Mouse (Mus musculus): ENCODE results near the gene Zfp358.
A peak's percentile ranks its signal among the peaks of the same experiment; 100 is the strongest.

Gene Zfp358

DNA sequence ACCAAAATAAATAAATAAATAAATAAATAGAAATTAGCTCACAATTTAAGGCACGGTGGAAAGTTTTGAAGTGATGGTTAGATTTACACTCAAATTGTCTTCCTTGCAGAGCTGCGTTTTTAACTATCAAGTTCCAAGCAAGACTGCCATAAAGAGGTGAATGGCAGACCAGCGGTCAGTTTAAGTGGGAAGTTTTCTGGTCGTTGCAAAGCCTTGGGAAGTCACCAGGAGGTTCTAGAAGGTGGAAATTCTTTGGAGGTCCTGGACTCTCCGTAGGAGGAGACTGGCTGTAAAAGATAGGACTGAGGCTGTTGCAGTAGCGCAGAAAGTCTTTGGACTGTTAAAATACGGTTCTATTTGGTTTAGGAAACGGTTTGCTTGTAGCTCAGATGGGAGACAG lies 6.8 kb downstream of the Zfp358 start:
- no peak for DNase-seq (ENCODE audit: inconsistent ontology term)

- peak; percentile 98 for DNase-seq (ENCODE audit: inconsistent ontology term)
Measured at GRCm38 (mm10) chr8:3500235-3501090, 7.5 kb downstream of the Zfp358 start, which contains the start of gene Mcoln1. TSS of gene Mcoln1 (plus strand) at chr8:3500457.

GRCm38 (mm10) chr8:3502217-3502616 lies 9.3 kb downstream of the Zfp358 start:
- DNase-seq (ENCODE audit: inconsistent ontology term), result no peak

- DNase-seq (ENCODE audit: inconsistent ontology term), result no peak
Measured at GRCm38 (mm10) chr8:3507979-3508754, 15.2 kb downstream of the Zfp358 start.

- DNase-seq (ENCODE audit: inconsistent ontology term), result no peak
Measured at GRCm38 (mm10) chr8:3514681-3515247, 21.8 kb downstream of the Zfp358 start.

GRCm38 (mm10) chr8:3515260-3515671 lies 22.3 kb downstream of the Zfp358 start, which contains the start of gene Pnpla6:
TSS of gene Pnpla6 (plus strand) at chr8:3515384.
- DNase-seq (ENCODE audit: inconsistent ontology term), result peak; percentile 80

GRCm38 (mm10) chr8:3515771-3516417 lies 23.0 kb downstream of the Zfp358 start:
- peak; percentile 60 for DNase-seq (ENCODE audit: inconsistent ontology term)

DNA sequence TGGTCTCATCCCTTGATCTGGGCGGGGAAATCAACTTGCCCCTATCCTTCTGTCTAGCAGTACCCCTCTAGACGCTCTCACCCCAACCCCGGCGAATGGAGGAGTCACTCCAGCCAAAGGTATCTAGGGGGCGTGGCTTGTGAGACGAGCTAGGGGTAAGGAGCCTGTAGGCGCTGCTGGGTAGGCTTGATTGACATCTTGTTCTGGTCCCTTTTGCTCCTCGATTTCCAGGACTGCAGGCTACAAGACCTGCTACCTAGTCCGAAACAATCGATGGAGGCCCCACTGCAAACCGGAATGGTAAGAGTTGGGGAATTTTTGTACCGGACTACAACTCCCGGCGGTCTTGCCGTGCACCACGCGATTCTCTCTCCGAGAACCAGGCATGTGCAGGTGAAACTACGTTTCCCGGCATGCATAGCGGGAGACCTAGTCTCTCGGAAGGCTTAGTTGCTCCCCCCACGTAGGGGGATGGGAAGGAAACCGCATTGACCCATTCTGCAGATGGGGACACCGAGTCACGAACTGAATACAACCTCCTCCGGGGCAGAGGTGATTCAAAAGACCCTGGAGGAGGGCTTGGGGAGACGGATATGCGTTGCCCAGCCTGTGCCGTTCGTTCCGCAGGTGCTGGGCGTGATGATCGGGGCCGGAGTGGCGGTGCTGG lies 23.6 kb downstream of the Zfp358 start:
- peak; percentile 86 for DNase-seq (ENCODE audit: inconsistent ontology term)

GRCm38 (mm10) chr8:3517117-3517495 lies 24.2 kb downstream of the Zfp358 start:
- no peak for DNase-seq (ENCODE audit: inconsistent ontology term)

DNA sequence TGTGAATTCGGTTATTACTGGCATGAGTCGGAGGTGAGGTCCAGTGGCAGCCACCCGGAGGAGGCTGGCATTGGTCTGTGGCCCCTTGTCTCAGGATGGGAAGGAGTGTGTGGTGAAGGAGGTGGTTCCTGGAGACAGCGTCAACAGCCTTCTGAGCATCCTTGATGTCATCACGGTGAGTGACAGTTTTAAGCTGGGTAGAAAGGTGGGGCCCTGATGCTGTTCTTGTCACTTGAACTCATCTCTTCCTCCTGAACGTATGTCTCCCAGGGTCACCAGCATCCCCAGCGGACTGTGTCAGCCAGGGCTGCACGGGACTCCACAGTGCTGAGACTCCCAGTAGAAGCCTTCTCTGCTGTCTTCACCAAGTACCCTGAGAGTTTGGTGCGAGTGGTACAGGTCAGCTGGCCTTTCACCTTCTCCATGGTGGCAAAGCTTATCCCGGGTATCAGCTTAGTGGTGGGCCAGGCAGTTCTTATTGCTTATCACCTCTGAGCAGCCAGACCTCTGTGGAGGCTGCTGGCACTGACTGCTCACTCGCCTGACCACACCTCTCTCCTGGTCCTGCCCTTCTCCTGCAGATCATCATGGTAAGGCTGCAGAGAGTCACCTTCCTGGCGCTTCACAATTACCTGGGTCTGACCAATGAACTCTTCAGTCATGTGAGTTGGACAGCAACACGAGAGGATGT lies 29.2 kb downstream of the Zfp358 start:
- DNase-seq (ENCODE audit: inconsistent ontology term), result no peak

- DNase-seq (ENCODE audit: inconsistent ontology term), result no peak
Measured at GRCm38 (mm10) chr8:3530816-3531215, 37.9 kb downstream of the Zfp358 start.

- no peak for DNase-seq (ENCODE audit: inconsistent ontology term)
Measured at GRCm38 (mm10) chr8:3531936-3532335, 39.0 kb downstream of the Zfp358 start.

- no peak for DNase-seq (ENCODE audit: inconsistent ontology term)
Measured at GRCm38 (mm10) chr8:3536053-3536841, 43.3 kb downstream of the Zfp358 start.

DNA sequence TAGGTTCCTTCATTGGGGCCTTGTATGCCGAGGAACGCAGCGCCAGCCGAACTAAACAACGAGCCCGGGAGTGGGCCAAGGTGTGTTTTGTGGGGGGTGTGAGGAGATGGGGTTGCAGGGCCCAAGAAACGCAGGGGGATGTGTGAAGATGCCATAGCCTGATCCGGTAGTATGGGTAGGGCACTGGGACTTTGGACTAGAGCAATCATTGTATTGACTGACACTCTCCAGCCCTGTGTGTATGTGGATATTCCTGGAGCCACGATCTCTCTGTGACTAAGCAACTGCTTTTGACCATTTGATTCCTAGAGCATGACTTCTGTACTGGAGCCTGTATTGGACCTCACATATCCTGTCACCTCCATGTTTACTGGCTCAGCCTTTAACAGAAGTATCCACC lies 44.0 kb downstream of the Zfp358 start:
- DNase-seq (ENCODE audit: inconsistent ontology term), result no peak

DNA sequence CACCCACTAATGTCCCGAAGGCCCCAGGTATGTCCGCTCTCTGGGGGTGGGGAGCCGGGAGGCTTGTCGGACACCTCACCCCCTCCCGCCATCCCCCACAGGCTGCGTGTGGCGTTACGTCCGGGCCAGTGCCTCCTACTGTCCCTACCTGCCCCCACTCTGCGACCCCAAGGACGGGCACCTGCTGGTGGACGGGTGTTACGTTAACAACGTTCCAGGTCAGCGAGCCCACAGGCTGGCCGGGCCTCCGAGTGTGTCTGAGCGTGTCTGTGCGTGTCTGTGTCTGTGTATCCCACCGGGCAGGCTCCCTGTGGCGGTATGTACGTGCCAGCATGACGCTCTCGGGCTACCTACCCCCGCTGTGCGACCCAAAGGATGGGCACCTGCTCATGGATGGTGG lies 44.7 kb downstream of the Zfp358 start:
- DNase-seq (ENCODE audit: inconsistent ontology term), result no peak

- no peak for DNase-seq (ENCODE audit: inconsistent ontology term)
Measured at GRCm38 (mm10) chr8:3539146-3539545, 46.2 kb downstream of the Zfp358 start.

GRCm38 (mm10) chr8:3540076-3540475 lies 47.1 kb downstream of the Zfp358 start:
- no peak for DNase-seq (ENCODE audit: inconsistent ontology term)

DNA sequence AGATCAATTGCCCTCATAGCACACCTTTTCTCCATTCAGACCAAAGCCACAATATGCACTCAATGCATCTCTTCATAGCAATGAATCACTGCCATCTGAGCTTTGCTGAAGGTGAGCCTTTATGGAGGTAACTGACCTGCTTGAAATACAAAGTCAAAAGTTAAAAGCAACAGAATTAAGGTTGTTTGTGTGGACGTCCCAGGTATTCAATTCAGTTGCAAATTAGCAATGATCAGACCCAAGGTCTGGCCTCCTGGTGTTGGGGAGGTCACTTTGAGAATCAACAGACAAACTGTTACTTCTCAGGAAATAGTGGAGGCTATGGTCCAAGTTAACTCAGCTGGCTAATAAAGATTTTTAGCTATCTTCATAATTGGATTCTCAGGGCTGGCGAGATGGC lies 53.6 kb downstream of the Zfp358 start:
- no peak for DNase-seq (ENCODE audit: inconsistent ontology term)

Data from Muller cell, postnatal 12 days (primary cell).